Mouse (Mus musculus) kidney, embryonic 14.5 days (tissue): Measurements from ENCODE around the gene Tbx10. TPM values are rescaled to one million over a fixed set of nuclear protein-coding genes. Genes with fewer than 3 reads are reported as not detected.
A peak's percentile ranks its signal among the peaks of the same experiment; 100 is the strongest.
"Not testable (repeated sequence)": the region's sequence is repeated elsewhere in the genome, so short reads cannot be mapped to it uniquely, and the experiment has no call there.

Source experiments
- ATAC-seq: fragments of 200-750 bp; cut with Nextera tagmentation; 2 replicates; pipeline ENCODE4 v1.8.0; 2017; ENCODE audit warnings: moderate number of reproducible peaks, mild to moderate bottlenecking, moderate TSS enrichment, moderate library complexity; ENCODE audit not compliant: low FRiP score, low TSS enrichment
- H3K27ac ChIP-seq: fragments of 300-500 bp; sonication (generic); 2 replicates; pipeline ENCODE4 v1.5.1; 2014; ENCODE audit warnings: low read depth, mild to moderate bottlenecking, low read length, moderate library complexity, mixed read lengths
- H3K27me3 ChIP-seq: fragments of 300-500 bp; sonication (generic); 2 replicates; pipeline ENCODE4 v1.6.1; 2014; ENCODE audit warnings: mild to moderate bottlenecking, low read length; ENCODE audit not compliant: control insufficient read depth, insufficient read depth
- H3K36me3 ChIP-seq: fragments of 300-500 bp; sonication (generic); 2 replicates; pipeline ENCODE4 v1.6.1; 2014; ENCODE audit warnings: low read length, mixed read lengths; ENCODE audit not compliant: control insufficient read depth, insufficient read depth
- H3K4me1 ChIP-seq: fragments of 300-500 bp; sonication (generic); 2 replicates; pipeline ENCODE4 v1.6.1; 2014; ENCODE audit warnings: low read length, mixed read lengths; ENCODE audit not compliant: control insufficient read depth, insufficient read depth
- H3K4me2 ChIP-seq: fragments of 300-500 bp; sonication (generic); replicated peaks from 2 replicates; pipeline ENCODE4 v1.6.1; 2014; ENCODE audit warnings: low read depth, mild to moderate bottlenecking, low read length
- H3K4me3 ChIP-seq: fragments of 300-500 bp; sonication (generic); 2 replicates; pipeline ENCODE4 v1.5.1; 2014; ENCODE audit warnings: mild to moderate bottlenecking, low read length
- H3K9ac ChIP-seq: fragments of 300-500 bp; sonication (generic); 2 replicates; pipeline ENCODE4 v1.6.1; 2014; ENCODE audit warnings: low read depth, mild to moderate bottlenecking, low read length, moderate library complexity
- H3K9me3 ChIP-seq: fragments of 300-500 bp; sonication (generic); 2 replicates; pipeline ENCODE4 v1.6.1; 2016; ENCODE audit warnings: low read length; ENCODE audit not compliant: control insufficient read depth
- WGBS: fragments of 180-500 bp; shearing (Covaris S2); extraction: QIAGEN DNeasy Blood & Tissue Kit; methylation state at CpG from one replicate; pipeline ENCODE4 v1.1.7; 2014; 5-methylcytosine and 5-hydroxymethylcytosine counted together
- polyA plus RNA-seq: library from polyadenylated mRNA; unstranded; fragments of >200 nt; fragmentation: Nextera tagmentation; extraction: Ambion mirVana; gene quantifications from 2 replicates; pipeline ENCODE4 v1.2.1, GENCODE M21; 2014

Tbx10 gene
- polyA plus RNA-seq, 1 experiment from 2014 or later = 1.1 TPM

DNA sequence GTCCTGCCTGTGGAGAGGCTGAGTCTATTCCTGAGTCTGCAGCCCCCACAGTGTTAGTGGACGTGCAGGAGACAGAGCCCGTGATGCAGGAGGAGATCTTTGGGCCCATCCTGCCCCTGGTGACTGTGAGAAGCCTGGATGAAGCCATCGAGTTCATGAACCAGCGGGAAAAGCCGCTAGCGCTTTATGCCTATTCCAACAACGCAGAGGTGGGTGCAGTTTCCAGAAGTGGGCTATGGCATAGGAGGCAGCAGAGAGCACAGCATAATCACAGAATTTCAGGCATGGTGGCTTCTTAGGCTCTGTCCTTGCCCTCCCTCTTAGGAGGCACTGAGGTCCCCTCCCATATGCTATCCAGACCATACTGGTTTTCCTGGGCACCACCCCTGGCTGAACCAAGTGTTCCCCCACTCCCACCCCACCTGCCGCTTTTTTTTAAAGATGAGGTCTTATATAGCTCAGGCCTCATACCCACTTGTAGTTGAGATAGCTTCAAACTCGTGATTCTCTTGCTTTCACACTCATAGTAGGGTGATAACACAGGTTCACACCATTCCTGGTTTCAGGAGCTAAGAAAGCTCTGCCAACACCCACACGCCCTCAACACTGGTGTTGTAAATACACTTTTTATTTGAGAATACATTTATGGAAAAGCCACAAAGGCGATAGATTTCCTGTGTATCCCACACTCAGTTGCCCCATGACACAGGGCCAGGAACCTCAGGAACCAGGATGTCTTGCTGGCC, 26.0 kb upstream of the Tbx10 start:
- Histone ChIP-seq H3K9ac (no peak overlapping the region), H3K9me3 (no peaks in the 10 kb centered on the region), H3K27me3 (no peaks in the 10 kb centered on the region), H3K4me2 (no peak overlapping the region), H3K36me3 (no peaks in the 10 kb centered on the region), H3K4me3 (no peak overlapping the region), H3K27ac (no peak overlapping the region), H3K4me1 (0 out of 2 replicates have a peak, but pooled peaks cover 3% of the 10 kb centered on the region)
- WGBS = 74% methylated on average over 11 of the region's 11 CpGs
- ATAC-seq = no peak

DNA sequence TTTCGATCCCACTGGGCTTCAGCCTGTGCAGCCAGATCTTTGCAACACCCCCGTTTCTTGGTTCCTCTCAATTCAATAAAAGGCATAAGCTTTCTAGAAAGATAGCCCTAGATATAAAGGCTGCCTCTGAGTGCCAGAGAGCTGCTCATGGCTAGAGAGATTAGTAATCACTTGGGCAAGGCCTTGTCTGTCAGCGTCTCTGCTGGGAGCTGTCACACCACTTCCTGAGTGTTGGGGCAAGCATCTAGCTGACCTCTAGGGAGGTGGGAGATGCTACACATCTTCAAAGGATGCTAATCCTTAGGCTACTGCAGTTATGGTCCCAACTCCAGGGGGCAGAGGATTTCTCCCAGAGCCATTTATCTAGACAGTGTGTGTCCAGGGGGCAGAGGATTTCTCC, 25.3 kb upstream of the Tbx10 start:
- Histone ChIP-seq H3K4me2 (no peak overlapping the region), H3K27me3 (no peaks in the 10 kb centered on the region), H3K27ac (no peak overlapping the region), H3K4me3 (no peak overlapping the region), H3K4me1 (peaks cover 5% of the 10 kb centered on the region; the same call in 1 of the 2 replicates), H3K9me3 (no peaks in the 10 kb centered on the region), H3K36me3 (no peaks in the 10 kb centered on the region), H3K9ac (no peak overlapping the region)
- WGBS = 59% methylated on average over 3 of the region's 3 CpGs
- no peak for ATAC-seq

DNA sequence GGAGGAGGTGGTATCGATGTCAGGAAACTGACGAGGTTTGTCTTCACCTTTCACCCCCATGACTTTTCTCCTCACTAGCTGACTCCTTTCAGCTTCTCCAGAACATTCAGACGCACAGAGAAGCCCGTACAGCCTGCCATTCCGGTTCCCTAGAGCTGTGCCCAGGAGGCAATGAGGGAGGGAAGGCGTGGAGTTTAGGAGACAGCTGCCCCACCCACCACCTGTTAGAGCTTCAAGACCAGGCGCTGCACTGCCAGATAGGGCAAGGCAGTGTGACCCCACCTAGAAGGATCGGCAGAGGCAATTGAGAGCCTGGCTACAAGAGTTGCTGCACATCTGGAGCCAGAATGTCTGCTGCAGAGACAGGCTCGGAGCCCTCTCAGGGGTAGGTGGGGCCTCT, 20.3 kb upstream of the Tbx10 start, which contains the start of gene Aldh3b2:
Gene Aldh3b2, plus strand, starts transcription at position 100 of the 400 bp plus-strand sequence.
- H3K4me3 ChIP-seq = no peak within 1 kb of the TSS
- 15% methylated on average over 9 of the region's 9 CpGs for WGBS
- no peak within 1 kb of the TSS for H3K4me2 ChIP-seq
- no peak for ATAC-seq
- no peak within 1 kb of the TSS for H3K9ac ChIP-seq
- no peaks in the 10 kb centered on the region for H3K27me3 ChIP-seq
- peaks cover 7% of the 10 kb centered on the region; the same call in 1 of the 2 replicates for H3K4me1 ChIP-seq
- no peaks in the 10 kb centered on the region for H3K9me3 ChIP-seq
- no peak within 1 kb of the TSS for H3K27ac ChIP-seq
- no peaks in the 10 kb centered on the region for H3K36me3 ChIP-seq

DNA sequence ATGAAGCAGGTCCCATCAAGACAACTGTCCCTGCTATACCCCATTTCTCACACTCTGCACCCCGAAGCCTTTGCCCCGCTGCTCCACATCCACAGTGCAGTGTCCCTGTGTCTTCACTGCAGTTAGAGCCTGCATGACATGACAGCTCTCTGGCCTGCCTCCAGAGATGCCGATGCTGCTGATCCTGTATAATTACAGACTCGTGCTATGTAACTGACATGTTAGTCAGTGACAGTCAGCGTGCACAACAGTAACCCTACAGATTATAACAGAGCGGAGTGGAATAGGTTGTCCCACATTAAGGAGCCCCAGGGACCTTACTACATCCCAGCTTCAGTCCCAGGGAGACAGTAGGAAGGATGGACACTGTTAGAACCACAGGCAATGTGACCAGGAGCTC, 17.9 kb upstream of the Tbx10 start:
- H3K4me3 ChIP-seq, H3K27me3 ChIP-seq, H3K27ac ChIP-seq, H3K36me3 ChIP-seq, H3K4me1 ChIP-seq, H3K9me3 ChIP-seq, H3K9ac ChIP-seq, H3K4me2 ChIP-seq, ATAC-seq: not testable (repeated sequence)
- 90% methylated on average over 6 of the region's 6 CpGs for WGBS

DNA sequence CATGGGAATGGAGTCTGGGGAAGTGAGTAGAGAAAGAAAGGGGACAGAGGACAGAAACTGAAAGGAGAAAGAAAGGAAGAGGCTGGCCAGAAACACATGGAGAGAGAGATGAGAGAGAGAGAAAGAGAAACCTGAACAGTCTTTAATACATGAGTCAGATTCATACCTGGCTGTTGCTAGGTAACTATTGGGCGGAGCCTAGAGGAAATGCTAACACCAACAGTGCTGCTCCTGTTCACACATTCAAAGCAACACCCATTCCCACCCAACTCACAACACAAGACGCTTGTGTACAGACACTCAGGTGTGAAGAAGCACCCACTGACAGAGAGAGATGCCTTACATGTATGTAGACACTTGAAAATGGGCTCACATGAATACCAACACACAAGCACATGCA, 16.7 kb upstream of the Tbx10 start:
- Histone ChIP-seq H3K4me1 (peaks cover 4% of the 10 kb centered on the region; the same call in 1 of the 2 replicates), H3K27ac (no peak overlapping the region), H3K4me2 (no peak overlapping the region), H3K36me3 (no peaks in the 10 kb centered on the region), H3K9ac (no peak overlapping the region), H3K4me3 (no peak overlapping the region), H3K9me3 (no peaks in the 10 kb centered on the region), H3K27me3 (no peaks in the 10 kb centered on the region)
- no peak for ATAC-seq
- WGBS = 72% methylated on average over 2 of the region's 2 CpGs

DNA sequence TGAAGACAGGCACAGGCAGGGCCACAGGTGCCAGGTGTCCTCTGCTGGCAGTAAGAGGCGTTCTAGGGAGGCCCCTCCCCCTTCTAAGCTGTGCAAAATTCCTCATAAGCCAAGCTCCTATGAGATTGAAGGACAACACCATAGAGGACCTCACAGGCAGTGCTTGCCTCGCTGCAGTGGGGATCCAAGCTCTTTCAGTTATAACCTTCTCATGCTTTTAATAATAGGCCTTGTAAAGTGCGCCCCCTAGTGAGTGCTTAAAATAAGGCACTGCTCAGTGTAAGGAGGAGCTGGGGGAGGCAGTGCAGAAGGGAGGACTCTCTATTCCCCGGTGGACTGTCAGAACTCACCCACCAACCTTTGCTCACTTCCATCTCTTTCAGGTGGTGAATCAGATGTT, 12.2 kb upstream of the Tbx10 start:
- H3K4me2 ChIP-seq = no peak overlapping the region
- no peaks in the 10 kb centered on the region for H3K27me3 ChIP-seq
- 14% methylated on average over 4 of the region's 4 CpGs for WGBS
- H3K9ac ChIP-seq = no peak overlapping the region
- ATAC-seq = peak; percentile 29; the same call in 1 of the 2 replicates
- H3K36me3 ChIP-seq = no peaks in the 10 kb centered on the region
- H3K4me3 ChIP-seq = no peak overlapping the region
- no peak overlapping the region for H3K27ac ChIP-seq
- peaks cover 14% of the 10 kb centered on the region for H3K4me1 ChIP-seq
- no peaks in the 10 kb centered on the region for H3K9me3 ChIP-seq

DNA sequence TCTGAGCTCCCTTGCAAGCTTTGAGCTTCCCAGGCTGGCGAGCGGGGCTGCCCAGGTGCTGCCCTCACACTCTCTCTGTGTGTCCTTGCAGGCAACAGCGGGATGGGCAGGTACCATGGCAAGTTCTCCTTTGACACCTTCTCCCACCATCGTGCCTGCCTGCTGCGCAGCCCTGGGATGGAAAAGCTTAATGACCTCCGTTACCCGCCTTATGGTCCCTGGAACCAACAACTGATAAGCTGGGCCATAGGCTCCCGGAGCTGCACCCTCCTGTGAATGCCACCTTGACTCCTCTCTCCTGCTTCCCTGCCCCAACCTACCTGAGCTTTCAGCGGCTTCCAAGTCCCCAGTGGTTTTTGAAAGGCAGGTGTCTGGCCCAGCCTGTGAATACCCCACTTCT, 11.6 kb upstream of the Tbx10 start:
- H3K27me3 ChIP-seq = no peaks in the 10 kb centered on the region
- no peak overlapping the region for H3K27ac ChIP-seq
- H3K4me1 ChIP-seq = peaks cover 20% of the 10 kb centered on the region
- H3K36me3 ChIP-seq = no peaks in the 10 kb centered on the region
- no peak overlapping the region for H3K4me2 ChIP-seq
- H3K4me3 ChIP-seq = no peak overlapping the region
- H3K9me3 ChIP-seq = no peaks in the 10 kb centered on the region
- H3K9ac ChIP-seq = no peak overlapping the region
- 72% methylated on average over 9 of the region's 9 CpGs for WGBS
- no peak for ATAC-seq

DNA sequence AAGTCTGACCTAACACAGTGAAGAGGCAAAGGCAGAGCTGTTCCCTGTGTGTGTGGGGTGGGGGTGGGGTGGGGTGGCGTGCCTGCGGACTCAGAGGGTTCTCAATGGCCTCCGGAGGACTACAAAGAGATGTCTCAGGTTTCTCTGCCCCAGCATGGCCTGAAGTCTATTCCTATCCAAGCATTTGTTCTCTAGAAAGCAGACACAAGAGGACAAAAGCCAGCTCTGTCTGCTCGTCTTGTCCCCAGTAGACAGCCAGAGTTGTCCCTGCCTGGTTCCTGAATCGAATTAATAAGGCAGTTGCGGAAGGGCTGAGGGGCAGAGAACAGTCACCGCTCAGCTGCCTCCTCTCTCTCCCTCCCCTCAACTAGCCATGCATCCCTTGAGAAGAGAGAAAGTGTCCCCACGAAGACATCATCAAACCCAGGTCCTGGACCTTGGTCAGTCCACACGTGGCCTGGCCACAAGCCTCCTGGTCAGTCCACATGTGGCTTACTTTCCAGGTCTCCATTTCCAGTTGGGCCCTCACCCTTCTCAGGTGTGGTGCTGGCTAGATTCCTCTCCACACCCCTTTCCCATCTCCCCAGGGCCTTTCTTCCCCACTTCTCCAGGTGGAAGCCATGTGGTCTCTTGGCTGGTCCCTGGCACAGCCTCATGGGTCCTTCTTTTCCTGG, 8.9 kb upstream of the Tbx10 start:
- no peaks in the 10 kb centered on the region for H3K36me3 ChIP-seq
- peaks cover 34% of the 10 kb centered on the region for H3K4me1 ChIP-seq
- H3K4me2 ChIP-seq = no peak overlapping the region
- H3K4me3 ChIP-seq = no peak overlapping the region
- WGBS = 33% methylated on average over 9 of the region's 9 CpGs
- H3K9ac ChIP-seq = no peak overlapping the region
- H3K27ac ChIP-seq = peak overlapping the region; percentile 85; the same call in 1 of the 2 replicates
- no peak for ATAC-seq
- no peaks in the 10 kb centered on the region for H3K9me3 ChIP-seq
- no peaks in the 10 kb centered on the region for H3K27me3 ChIP-seq

DNA sequence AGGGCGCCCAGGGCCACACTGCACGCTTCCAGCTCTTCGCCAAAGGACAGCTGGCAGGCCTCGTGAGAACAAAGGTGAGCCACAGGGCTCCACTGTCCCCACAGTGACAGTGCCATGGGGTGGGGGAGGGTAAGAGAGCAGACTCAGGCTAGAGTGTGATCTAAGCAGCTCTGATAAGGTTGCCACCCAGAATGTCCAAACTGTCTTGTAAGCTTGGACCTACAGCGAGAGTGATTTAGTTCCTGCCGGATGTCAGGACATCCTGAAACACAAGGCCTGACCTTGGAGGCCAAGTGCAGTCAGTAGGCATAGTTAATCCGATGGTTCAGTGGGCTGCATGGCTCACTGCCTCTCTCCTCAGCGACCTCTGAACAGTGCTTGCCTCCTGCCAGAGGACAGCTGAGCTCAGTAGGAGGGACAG, 7.3 kb upstream of the Tbx10 start:
- peak overlapping the region; percentile 85 for H3K27ac ChIP-seq
- no peak overlapping the region for H3K4me3 ChIP-seq
- H3K9me3 ChIP-seq = 0 out of 2 replicates have a peak, but pooled peaks cover 3% of the 10 kb centered on the region
- H3K36me3 ChIP-seq = no peaks in the 10 kb centered on the region
- no peaks in the 10 kb centered on the region for H3K27me3 ChIP-seq
- WGBS = 6% methylated on average over 8 of the region's 8 CpGs
- H3K4me2 ChIP-seq = no peak overlapping the region
- peak; percentile 80 for ATAC-seq
- H3K9ac ChIP-seq = 0 out of 2 replicates have a peak overlapping the region, but pooled peaks have one; percentile 12
- H3K4me1 ChIP-seq = peaks cover 34% of the 10 kb centered on the region
